Mouse (Mus musculus): Measurements from ENCODE around the gene Gpr156.
"Not testable (repeated sequence)": the region's sequence is repeated elsewhere in the genome, so short reads cannot be mapped to it uniquely, and the experiment has no call there.

The Gpr156 gene

GRCm38 (mm10) chr16:37956751-37957150 lies 40.5 kb downstream of the Gpr156 start:
- DNase-seq (ENCODE audit: low spot score): no peak

GRCm38 (mm10) chr16:37962696-37963095 lies 46.4 kb downstream of the Gpr156 start:
- not testable (repeated sequence) for DNase-seq (ENCODE audit: low spot score)

- peak; percentile 34 for DNase-seq (ENCODE audit: low spot score)
Measured at GRCm38 (mm10) chr16:37963331-37964281, 47.3 kb downstream of the Gpr156 start.

- DNase-seq (ENCODE audit: low spot score): no peak
Measured at GRCm38 (mm10) chr16:37964380-37965070, 48.2 kb downstream of the Gpr156 start.

DNA sequence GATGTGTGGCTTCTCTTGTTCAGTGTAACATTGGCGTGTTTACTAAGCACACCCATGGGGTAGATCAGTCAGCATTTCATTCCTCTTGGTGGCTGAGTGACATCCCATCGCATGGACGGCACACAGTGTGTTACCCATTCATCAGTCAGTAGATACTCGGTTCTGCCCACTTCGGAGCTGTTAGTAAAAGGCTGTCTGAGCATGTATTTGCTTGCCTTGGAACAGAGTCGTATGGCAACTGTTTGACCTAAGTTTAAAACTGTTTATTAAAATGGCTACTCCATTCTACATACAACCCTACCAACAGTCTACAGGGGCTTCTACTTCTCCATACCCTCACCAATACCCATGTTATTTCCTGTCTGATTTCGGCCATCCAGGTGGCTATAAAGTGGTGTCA lies 50.6 kb downstream of the Gpr156 start:
- no peak for DNase-seq (ENCODE audit: low spot score)

- DNase-seq (ENCODE audit: low spot score): no peak
Measured at GRCm38 (mm10) chr16:37967415-37967814, 51.1 kb downstream of the Gpr156 start.

GRCm38 (mm10) chr16:37971522-37971921 lies 55.2 kb downstream of the Gpr156 start:
- DNase-seq (ENCODE audit: low spot score): no peak

DNA sequence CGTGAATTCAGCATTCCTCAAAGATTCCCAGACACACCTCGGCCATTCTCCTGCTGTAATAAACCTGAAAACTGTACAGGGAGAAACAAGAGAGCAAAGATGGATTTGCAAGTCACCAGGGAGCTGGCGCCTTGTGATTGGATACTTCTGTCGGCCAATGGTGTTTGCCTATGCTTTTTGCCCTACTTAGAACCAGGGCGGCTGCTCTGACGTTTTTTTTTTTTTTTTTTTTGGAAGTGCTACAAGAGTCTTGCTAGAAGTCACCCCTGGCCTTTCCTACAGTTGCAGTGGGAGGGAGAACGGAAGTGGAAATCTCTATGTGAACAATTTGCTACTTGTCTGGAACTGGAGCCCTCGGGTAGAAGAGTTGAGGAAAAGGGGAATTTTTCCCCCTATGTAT lies 56.1 kb downstream of the Gpr156 start:
- no peak for DNase-seq (ENCODE audit: low spot score)

DNA sequence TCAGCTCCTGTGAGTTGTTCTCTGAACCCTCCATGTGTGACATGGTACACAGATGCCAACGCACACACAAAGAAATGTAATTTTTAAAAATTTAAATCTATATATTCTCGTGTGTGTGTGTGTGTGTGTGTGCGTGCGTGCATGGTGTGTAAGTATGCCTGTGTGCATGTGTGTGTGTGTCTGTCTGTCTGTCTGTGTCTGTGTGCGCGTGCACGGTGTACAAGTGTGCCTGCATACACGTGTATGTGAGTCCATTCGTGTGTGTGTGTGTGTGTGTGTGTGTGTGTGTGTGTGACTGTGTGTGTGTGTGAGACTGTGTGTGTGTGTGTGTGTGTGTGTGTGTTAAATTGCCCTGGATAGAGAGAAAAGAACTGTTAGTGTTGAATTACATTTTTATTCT lies 56.9 kb downstream of the Gpr156 start:
- DNase-seq (ENCODE audit: low spot score): not testable (repeated sequence)

DNA sequence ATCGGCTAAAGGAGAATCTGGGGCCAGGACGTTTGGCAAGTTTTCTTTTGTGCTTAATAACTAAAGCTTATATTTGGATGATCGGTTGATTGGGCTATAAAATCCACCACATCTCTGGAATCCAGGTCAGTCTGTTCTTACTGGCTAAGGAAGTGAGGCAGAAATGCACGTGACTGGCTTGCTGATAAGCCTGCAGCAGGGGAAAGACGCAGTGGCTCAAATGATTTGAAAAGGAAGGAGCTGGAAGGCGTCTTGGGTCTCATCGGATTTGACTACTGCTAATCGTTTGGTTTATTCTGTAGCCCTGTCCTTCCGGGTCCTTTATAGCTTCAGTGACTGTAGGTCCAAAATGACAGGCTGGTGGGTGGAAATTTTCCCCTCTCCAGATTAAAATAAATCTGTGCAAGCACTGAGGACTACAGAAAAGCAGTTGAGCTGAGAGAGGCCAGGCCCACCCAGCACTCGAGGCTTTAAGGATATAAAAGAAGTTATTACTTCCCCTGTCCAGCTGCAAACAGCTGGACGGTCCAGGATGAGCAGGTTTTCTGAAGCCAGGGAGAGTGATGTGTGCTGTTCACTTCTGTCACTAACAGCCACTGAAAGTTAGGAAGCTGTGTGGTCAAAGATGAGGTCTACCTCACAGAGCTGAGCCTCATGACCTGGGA lies 57.7 kb downstream of the Gpr156 start:
- DNase-seq (ENCODE audit: low spot score): no peak

DNA sequence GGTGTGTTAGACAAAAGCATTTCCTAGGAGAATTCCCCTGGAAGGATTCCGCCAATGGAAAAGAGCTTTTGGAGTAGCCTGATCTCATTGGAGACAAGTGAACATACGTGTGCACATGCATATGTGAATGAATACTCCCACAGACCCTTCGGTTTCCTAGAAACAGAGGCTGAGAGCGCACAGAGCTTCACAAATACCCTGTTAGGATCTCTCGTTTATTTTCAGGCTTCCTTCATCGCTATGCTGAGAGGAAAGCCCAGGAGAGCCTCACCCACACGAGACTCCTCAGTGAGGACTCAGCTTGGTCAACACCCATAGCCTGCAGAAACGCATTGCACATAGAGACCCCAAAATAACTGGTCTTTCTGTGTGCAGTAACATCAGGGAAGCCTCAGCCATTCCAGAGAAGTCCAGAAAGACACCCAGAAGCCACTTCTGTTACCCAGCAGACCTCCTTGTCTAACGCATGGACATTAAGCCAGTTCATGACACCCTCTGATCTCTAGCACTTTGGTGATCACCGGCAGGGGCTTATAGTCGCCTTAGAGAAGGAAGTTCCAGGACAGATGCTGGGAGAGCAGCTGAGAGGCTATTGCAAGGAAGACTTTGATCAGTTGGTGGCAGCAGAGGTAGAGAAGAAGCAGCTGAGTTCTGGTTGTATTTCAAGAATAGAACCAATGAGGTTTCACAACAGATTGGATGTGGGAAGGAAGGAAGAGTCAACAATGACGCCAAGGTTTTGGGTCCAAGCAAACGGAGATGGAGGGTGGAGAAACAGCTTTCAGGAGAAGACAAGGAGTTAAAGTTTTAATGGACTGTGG lies 58.4 kb downstream of the Gpr156 start:
- DNase-seq (ENCODE audit: low spot score): peak; percentile 19

- DNase-seq (ENCODE audit: low spot score): no peak
Measured at GRCm38 (mm10) chr16:37981907-37982306, 65.6 kb downstream of the Gpr156 start.

GRCm38 (mm10) chr16:37988211-37988865 lies 72.0 kb downstream of the Gpr156 start:
- DNase-seq (ENCODE audit: low spot score): no peak

- no peak for DNase-seq (ENCODE audit: low spot score)
Measured at GRCm38 (mm10) chr16:37989796-37990195, 73.5 kb downstream of the Gpr156 start.

- DNase-seq (ENCODE audit: low spot score): no peak
Measured at GRCm38 (mm10) chr16:37990553-37991344, 74.5 kb downstream of the Gpr156 start.

DNA sequence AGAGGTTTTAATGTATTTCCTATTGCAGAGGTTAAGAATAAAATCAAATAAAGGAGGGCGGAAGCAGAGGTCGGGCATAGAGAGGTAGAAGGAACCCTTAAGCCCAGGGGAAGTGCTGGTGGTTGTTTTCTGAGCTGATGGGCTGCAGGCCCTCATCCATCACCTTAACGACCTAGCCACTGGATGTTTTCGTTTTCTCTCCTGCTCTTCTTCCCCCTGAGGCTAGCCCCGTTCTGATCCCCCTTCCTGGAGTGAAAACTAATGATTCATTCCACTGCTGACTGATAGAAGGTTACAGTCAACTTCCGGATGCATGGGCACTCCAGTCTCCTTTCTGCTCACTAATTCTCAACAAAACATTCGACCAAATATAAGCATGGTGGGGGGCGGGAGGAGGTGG lies 76.5 kb downstream of the Gpr156 start:
- no peak for DNase-seq (ENCODE audit: low spot score)

- DNase-seq (ENCODE audit: low spot score): peak; percentile 23
Measured at GRCm38 (mm10) chr16:37994647-37995046, 78.4 kb downstream of the Gpr156 start.

- no peak for DNase-seq (ENCODE audit: low spot score)
Measured at GRCm38 (mm10) chr16:37997771-37998170, 81.5 kb downstream of the Gpr156 start.

GRCm38 (mm10) chr16:37999762-38000161 lies 83.5 kb downstream of the Gpr156 start:
- DNase-seq (ENCODE audit: low spot score): no peak

GRCm38 (mm10) chr16:38000178-38000577 lies 83.9 kb downstream of the Gpr156 start:
- DNase-seq (ENCODE audit: low spot score): no peak

Data from yolk sac, embryonic 10.5 days (tissue).